Mouse (Mus musculus) left cerebral cortex, postnatal 36 days (tissue): Measurements from ENCODE around the gene Tmcc2. TPM values are rescaled to one million over a fixed set of nuclear protein-coding genes. Genes with fewer than 3 reads are reported as not detected.

ENCODE experiments used
- total RNA-seq, 2 experiments: library from RNA; stranded (reverse); gene quantifications; 2 replicates each; pipeline ENCODE4 v1.2.3; 2021

Gene Tmcc2
- total RNA-seq, 2 experiments from 2014 or later: 171 to 173 TPM

Other genes with a start within 250 kb of the Tmcc2 start
- 1 to 10 TPM; 6.3 to 6.4 TPM for gene Lemd1, start 199.8 kb downstream of the Tmcc2 start, total RNA-seq
- 1 to 10 TPM; 5.4 to 6.2 TPM for gene AC124108.1, start 199.8 kb downstream of the Tmcc2 start, total RNA-seq
- not detected for gene Gm10188, start 161.5 kb downstream of the Tmcc2 start, total RNA-seq
- 10 to 100 TPM; 11.0 to 13.6 TPM for gene Klhdc8a, start 92.7 kb downstream of the Tmcc2 start, total RNA-seq
- gene Nuak2, start 75.2 kb downstream of the Tmcc2 start, total RNA-seq: 1 to 10 TPM in 1 of 2 experiments, under 1 TPM in 1; 0.62 to 1.6 TPM
- gene Dstyk, start 26.3 kb upstream of the Tmcc2 start, total RNA-seq: 10 to 100 TPM; 40.4 to 46.8 TPM
- 10 to 100 TPM; 49.3 to 66.3 TPM for gene Rbbp5, start 86.1 kb upstream of the Tmcc2 start, total RNA-seq
- 1 to 10 TPM; 3.1 to 4.3 TPM for gene Tmem81, start 114.9 kb upstream of the Tmcc2 start, total RNA-seq
- gene Cntn2, start 152.0 kb upstream of the Tmcc2 start, total RNA-seq: 10 to 100 TPM; 81.8 to 82.9 TPM